In genomic region chr12:119146031-119146430, GRCm38 (mm10) we compare ENCODE assay signal across 14 mouse cellular contexts.
"Had no signal": no experiment of that assay in that cellular context is flagged by ENCODE, and none has a peak within 500 bp of the region (broad histone marks: within the 10 kb centered on the region; RNA-seq: fewer than 3 reads in every experiment).

No protein-coding gene starts in this region.

- H3K4me3 ChIP-seq: neural tube, embryonic 12.5 days; neural tube, embryonic 13.5 days; neural tube, embryonic 15.5 days had no signal

- H3K27me3 ChIP-seq: neural tube, embryonic 12.5 days; neural tube, embryonic 13.5 days; neural tube, embryonic 15.5 days had no signal

- H3K4me1 ChIP-seq: neural tube, embryonic 12.5 days; neural tube, embryonic 13.5 days; neural tube, embryonic 15.5 days had no signal

- H3K27ac ChIP-seq: neural tube, embryonic 12.5 days; neural tube, embryonic 13.5 days; neural tube, embryonic 15.5 days had no signal

- DNase-seq: retina, postnatal 1 day; right cerebral cortex, adult 18-20 months; right cerebral cortex, postnatal 14 days; right cerebral cortex, postnatal 25 days; right cerebral cortex, postnatal 4 days; spleen, adult 18-20 months; thymus, adult 18-20 months; thymus, postnatal 14 days; thymus, postnatal 25 days; thymus, postnatal 36 days; thymus, postnatal 4 days had no signal

- H3K9me3 ChIP-seq: neural tube, embryonic 12.5 days; neural tube, embryonic 13.5 days; neural tube, embryonic 15.5 days had no signal

- H3K9ac ChIP-seq: neural tube, embryonic 12.5 days; neural tube, embryonic 13.5 days; neural tube, embryonic 15.5 days had no signal

- H3K36me3 ChIP-seq: neural tube, embryonic 12.5 days; neural tube, embryonic 13.5 days; neural tube, embryonic 15.5 days had no signal

- H3K4me2 ChIP-seq: neural tube, embryonic 12.5 days; neural tube, embryonic 13.5 days; neural tube, embryonic 15.5 days had no signal
